Mouse (Mus musculus) embryonic fibroblast, embryonic 13.5 days (primary cell): ENCODE data around the gene Col4a2. TPM values are rescaled to one million over a fixed set of nuclear protein-coding genes. Genes with fewer than 3 reads are reported as not detected.

Experiments used
- H3K27ac ChIP-seq: 2 replicates; pipeline ENCODE4 v1.5.1; 2012; ENCODE audit warnings: low read length, control low read depth, inconsistent platforms; ENCODE audit not compliant: insufficient read depth
- H3K4me1 ChIP-seq: 2 replicates; pipeline ENCODE4 v1.6.1; 2011; ENCODE audit warnings: low read length; ENCODE audit not compliant: control insufficient read depth, insufficient read depth
- H3K4me3 ChIP-seq: 2 replicates; pipeline ENCODE4 v1.5.1; 2011; ENCODE audit warnings: mild to moderate bottlenecking, control low read depth, low read length; ENCODE audit not compliant: insufficient read depth
- CTCF ChIP-seq: IDR thresholded peaks from 2 replicates; pipeline ENCODE4 v1.5.1; 2011; ENCODE audit warnings: mild to moderate bottlenecking, control low read depth, low read length, moderate library complexity, borderline replicate concordance; ENCODE audit not compliant: insufficient read depth
- POLR2A ChIP-seq: IDR thresholded peaks from 2 replicates; pipeline ENCODE4 v1.6.1; 2011; ENCODE audit warnings: low read depth, mild to moderate bottlenecking, control low read depth, low read length, moderate library complexity
- polyA plus RNA-seq: library from polyadenylated mRNA; stranded (reverse); fragments of >200 nt; gene quantifications from 2 replicates; pipeline ENCODE4 v1.2.4, GENCODE M21; 2011; ENCODE audit warnings: low read depth; ENCODE audit not compliant: missing spikeins, insufficient read length

The Col4a2 gene
- polyA plus RNA-seq, 1 experiment: 282 TPM

DNA sequence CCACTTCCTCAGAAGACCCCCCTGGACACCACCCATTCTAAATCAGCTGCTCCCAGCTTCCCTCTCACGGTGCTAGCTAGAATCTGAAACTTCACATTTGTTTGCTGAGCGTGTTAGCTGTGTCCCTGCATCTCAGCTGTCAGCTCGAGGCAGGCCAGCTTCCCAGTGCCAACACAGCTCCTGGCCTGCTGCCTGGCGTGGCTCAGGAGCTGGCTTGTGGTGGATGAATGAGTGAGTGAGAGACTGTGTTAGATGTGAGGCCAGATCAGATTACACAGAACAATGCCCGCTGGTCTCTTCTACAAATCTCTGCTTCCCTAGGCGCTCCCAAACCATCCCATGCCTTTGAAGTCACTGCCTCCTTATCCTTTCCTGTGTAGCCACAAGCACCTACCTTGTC lies 106.6 kb downstream of the Col4a2 start:
- TF ChIP-seq POLR2A (no peak), CTCF (no peak)
- Histone ChIP-seq H3K27ac (no peak overlapping the region), H3K4me1 (0 out of 2 replicates have a peak, but pooled peaks cover 11% of the 10 kb centered on the region), H3K4me3 (no peak overlapping the region)

GRCm38 (mm10) chr8:11419645-11420044 lies 107.0 kb downstream of the Col4a2 start:
- TF ChIP-seq CTCF (peak; percentile 59; the same call in 1 of the 2 replicates), POLR2A (no peak)
- Histone ChIP-seq H3K4me1 (0 out of 2 replicates have a peak, but pooled peaks cover 11% of the 10 kb centered on the region), H3K4me3 (no peak overlapping the region), H3K27ac (no peak overlapping the region)

DNA sequence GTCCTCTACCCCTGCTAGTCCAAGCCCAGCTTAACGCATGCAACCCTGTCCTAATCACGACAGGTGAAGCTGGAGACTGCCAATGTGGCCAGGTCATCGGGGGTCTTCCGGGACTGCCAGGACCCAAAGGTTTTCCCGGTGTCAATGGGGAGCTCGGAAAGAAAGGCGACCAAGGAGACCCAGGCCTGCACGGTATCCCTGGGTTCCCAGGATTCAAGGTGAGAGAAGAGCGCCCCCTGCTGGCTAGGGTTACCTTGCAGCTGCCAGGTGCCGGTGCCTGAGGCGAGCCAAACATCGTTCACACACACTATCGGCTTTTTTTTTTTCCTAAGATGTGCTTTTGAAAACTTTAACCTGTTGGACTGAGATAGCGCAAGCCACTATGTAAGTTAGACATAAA lies 108.5 kb downstream of the Col4a2 start:
- TF ChIP-seq POLR2A (no peak), CTCF (peak; percentile 65)
- H3K4me1 ChIP-seq: 0 out of 2 replicates have a peak, but pooled peaks cover 11% of the 10 kb centered on the region
- H3K4me3 ChIP-seq: no peak overlapping the region

GRCm38 (mm10) chr8:11421968-11422367 lies 109.4 kb downstream of the Col4a2 start:
- Histone ChIP-seq H3K4me3 (no peak overlapping the region), H3K27ac (no peak overlapping the region), H3K4me1 (0 out of 2 replicates have a peak, but pooled peaks cover 11% of the 10 kb centered on the region)
- no peak for TF ChIP-seq POLR2A
- TF ChIP-seq CTCF: no peak

More for the DNA sequence above, 108.5 kb downstream of the Col4a2 start:
- no peak overlapping the region for H3K27ac ChIP-seq

- Histone ChIP-seq H3K4me3 (no peak overlapping the region), H3K27ac (no peak overlapping the region), H3K4me1 (0 out of 2 replicates have a peak, but pooled peaks cover 11% of the 10 kb centered on the region)
- TF ChIP-seq CTCF (no peak), POLR2A (no peak)
Measured at GRCm38 (mm10) chr8:11423091-11423490, 110.5 kb downstream of the Col4a2 start.

- no peak for TF ChIP-seq POLR2A
- peak; percentile 69; the same call in 1 of the 2 replicates for TF ChIP-seq CTCF
- Histone ChIP-seq H3K27ac (no peak overlapping the region), H3K4me3 (no peak overlapping the region), H3K4me1 (no peaks in the 10 kb centered on the region)
Measured at GRCm38 (mm10) chr8:11430688-11431087, 118.1 kb downstream of the Col4a2 start.

DNA sequence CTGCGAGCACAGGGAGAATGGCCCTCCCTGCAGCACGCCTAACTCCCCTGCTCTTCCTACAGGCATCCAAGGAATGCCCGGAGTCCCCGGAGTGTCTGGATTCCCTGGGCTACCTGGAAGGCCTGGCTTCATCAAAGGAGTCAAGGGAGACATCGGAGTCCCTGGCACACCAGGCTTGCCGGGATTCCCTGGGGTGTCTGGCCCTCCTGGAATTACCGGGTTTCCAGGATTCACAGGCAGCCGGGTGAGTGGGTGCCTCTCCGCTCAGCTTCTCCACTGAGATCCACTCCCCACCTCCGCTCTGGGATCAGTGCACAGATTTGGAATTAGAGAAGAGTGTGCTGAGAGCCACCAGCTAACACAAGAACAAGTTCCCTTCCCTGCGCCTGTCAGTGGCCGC lies 125.3 kb downstream of the Col4a2 start:
- TF ChIP-seq CTCF: no peak
- no peak for TF ChIP-seq POLR2A
- H3K4me3 ChIP-seq: no peak overlapping the region
- H3K27ac ChIP-seq: no peak overlapping the region
- H3K4me1 ChIP-seq: no peaks in the 10 kb centered on the region

DNA sequence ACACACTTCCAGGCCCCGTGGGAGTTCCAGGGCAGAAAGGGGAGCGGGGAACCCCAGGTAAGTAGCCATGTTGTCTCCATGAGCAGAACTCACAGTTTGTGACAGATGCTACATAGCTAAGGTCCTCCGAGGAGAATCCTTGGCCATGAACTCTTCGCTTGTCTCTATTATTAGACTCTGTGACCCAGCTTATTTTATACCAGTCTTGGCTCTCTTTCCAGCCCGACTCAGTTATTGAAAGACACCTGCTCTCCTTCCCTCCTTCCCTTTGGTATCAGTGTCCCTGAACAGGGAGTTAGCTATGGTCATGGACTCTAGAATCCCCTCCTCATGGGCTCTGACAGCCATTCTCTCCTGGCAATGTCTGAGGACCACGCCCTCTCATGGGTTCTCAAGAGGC lies 128.7 kb downstream of the Col4a2 start:
- Histone ChIP-seq H3K4me1 (no peaks in the 10 kb centered on the region), H3K27ac (no peak overlapping the region), H3K4me3 (no peak overlapping the region)
- TF ChIP-seq POLR2A (no peak), CTCF (no peak)

- Histone ChIP-seq H3K27ac (no peak overlapping the region), H3K4me1 (no peaks in the 10 kb centered on the region), H3K4me3 (no peak overlapping the region)
- TF ChIP-seq POLR2A: no peak
- no peak for TF ChIP-seq CTCF
Measured at GRCm38 (mm10) chr8:11443611-11444010, 131.0 kb downstream of the Col4a2 start.

GRCm38 (mm10) chr8:11444216-11444615 lies 131.6 kb downstream of the Col4a2 start:
- no peak for TF ChIP-seq POLR2A
- TF ChIP-seq CTCF: no peak
- Histone ChIP-seq H3K4me3 (no peak overlapping the region), H3K4me1 (no peaks in the 10 kb centered on the region), H3K27ac (no peak overlapping the region)

- TF ChIP-seq POLR2A: no peak
- TF ChIP-seq CTCF: no peak
- H3K4me3 ChIP-seq: no peak overlapping the region
- H3K4me1 ChIP-seq: peaks cover 4% of the 10 kb centered on the region
- H3K27ac ChIP-seq: no peak overlapping the region
Measured at GRCm38 (mm10) chr8:11445790-11446189, 133.2 kb downstream of the Col4a2 start.
